Mouse (Mus musculus) liver, adult 2 months (tissue): ENCODE measurements at regions not wholly inside any gene's neighbourhood (a gene's known extent, or its start where the extent isn't known, plus 50 kb on each side); places are given as distances from the start of the nearest gene placed in this dataset.

ENCODE experiments used
- CTCF ChIP-seq: fragments of 200-500 bp; IDR thresholded peaks from 2 replicates; pipeline ENCODE4 v1.5.1; 2011; ENCODE audit warnings: low read depth, low read length, control low read depth
- POLR2A ChIP-seq: fragments of 200-500 bp; IDR thresholded peaks from 2 replicates; pipeline ENCODE4 v1.6.1; 2011; ENCODE audit warnings: low read length, control low read depth; ENCODE audit not compliant: insufficient read depth; ENCODE audit errors: extremely low read depth

DNA sequence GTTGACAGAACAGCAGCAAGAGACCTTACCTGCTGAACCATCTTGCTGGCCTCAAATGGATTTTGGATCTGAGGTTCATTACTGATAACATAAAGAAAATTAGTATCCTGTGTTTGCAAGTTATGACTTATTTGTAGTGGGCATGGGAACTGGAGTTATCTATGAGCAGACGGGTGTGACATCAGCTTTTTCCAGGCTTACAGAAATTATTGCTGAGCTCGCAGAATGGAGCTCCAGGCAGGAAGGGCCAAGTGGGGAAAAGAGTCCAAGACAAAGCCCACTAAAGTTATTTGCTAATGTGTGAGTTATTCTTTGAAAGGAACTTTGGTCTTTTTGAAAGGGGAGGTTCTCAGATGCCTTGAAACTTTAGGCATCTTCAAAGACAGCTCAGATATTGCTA, 126.4 kb upstream of the Fbxo11 start:
- TF ChIP-seq CTCF (no peak), POLR2A (no peak)
